Mouse (Mus musculus) cerebellum, postnatal 36 days (tissue): ENCODE measurements at regions not wholly inside any gene's neighbourhood (a gene's known extent, or its start where the extent isn't known, plus 50 kb on each side); places are given as distances from the start of the nearest gene placed in this dataset.
"Not testable (repeated sequence)": the region's sequence is repeated elsewhere in the genome, so short reads cannot be mapped to it uniquely, and the experiment has no call there.

Source experiments
- DNase-seq, 2 experiments: peaks; one replicate each; pipeline ENCODE4 v3.0.0; 2021 to 2022; ENCODE audit warnings: mixed read lengths in 2 of 2

DNA sequence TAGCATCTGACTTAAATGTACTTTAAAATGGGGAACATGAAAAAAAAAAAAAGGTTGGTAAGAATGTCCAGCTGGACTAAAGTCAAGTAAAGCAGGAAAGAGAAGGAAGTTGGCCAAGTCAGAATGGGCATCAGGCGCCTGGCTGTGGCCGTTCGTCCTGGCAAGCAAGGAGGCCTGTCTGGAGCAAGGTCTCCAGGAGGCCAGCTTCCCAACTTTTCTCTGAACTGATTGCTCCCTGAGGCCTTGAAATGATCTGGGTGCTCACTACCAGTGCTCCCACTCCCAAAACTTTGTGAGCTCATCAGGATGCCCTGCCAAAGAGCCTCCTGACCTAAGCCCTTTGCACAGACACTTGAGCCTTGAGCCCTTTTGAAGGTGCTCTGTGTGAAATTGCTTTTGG, 141.7 kb upstream of the Gm21897 start:
- DNase-seq = no peak

DNA sequence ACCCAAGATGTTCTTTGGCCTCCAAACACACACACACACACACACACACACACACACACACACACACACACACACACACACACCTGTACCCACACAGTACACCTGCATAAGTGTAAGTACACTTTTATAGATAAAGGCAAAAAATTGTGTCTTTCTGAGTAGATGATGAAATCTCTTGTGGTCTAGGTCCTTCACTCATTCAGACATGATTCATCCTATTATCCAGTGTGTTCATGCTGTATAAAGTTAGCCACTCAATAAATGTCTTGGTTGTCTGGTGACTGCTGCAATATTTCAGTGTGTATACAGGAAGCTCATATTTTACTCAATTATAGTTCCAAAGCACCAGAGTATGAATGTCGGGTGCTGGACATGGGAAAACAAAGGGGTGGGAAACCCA, 131.5 kb upstream of the Gm21897 start:
- no peak for DNase-seq

DNA sequence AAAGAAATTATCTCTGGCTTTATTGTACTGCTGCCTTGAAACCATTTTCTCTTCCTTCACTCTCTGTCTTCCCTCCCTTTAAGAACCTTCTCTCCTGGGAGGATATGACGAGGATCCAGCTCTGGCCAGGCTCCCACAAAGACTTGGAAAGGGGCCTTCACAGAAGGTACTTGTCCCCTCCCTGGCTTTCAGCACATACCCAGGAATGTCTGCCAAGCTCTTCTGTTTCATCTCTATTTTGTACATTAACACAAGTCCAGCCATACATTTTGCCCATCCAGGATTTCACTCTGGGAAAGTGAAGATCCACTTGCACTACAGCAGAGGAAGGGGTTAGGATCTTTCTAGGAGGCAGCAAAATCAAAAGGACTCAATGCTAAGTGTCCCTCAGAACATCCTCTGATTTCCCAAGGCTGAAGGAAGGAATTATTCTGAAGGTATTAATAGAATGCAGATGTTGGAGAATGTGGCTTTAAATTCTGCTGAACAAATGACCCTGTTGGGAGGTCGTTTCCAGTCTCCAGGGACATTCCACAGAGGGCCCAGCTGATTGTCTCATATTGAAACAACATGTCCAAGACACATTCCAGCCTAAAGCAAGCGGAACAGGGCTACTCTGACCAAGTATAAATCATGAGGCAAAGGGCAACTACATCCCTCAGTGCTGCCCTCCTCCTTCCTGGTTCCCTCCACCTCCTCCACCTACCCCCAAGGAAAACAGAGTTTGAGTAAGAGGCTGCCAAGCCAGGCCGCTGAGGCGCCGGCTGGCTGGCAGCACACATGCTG, 122.1 kb upstream of the Gm21897 start:
- no peak for DNase-seq

DNA sequence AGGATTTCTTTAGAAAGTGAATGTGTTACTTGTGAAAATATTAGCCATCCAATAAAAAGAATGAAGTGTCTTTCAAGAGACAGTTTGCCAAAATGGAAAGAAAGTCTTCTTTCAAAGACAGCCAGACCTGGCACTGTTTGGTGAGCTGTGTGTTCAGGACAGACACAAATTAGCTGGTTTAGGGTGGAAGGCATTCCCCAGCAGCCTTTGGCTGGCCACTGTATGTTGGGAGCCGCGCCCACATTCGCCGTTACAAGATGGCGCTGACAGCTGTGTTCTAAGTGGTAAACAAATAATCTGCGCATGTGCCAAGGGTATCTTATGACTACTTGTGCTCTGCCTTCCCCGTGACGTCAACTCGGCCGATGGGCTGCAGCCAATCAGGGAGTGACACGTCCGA, 121.3 kb upstream of the Gm21897 start:
- not testable (repeated sequence) for DNase-seq

- DNase-seq = no peak
These were observed 120.4 kb upstream of the Gm21897 start for GRCm38 (mm10) chr16:15196855-15197254.

- DNase-seq = no peak
These were observed 101.3 kb upstream of the Gm21897 start for GRCm38 (mm10) chr16:15215921-15216320.

GRCm38 (mm10) chr16:15220961-15221547, 96.2 kb upstream of the Gm21897 start:
- DNase-seq = no peak

DNA sequence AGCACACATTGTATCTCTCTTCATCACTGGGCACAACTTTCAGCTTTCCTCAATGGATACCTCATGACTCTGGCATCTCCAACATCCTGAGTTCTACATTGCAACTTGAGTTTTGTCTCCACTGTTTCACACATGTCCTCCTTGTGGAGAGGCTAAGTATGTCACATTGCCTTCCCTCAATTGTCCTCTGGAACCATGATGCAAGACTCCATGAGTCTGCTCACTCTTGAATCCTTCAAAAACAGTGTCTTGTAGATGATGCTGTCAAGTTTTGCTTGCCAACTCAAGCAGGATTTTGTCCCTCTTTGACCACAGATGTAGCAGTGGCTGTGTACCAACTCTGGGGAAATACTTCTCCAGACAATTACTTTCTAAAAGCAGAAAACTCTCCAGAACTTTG, 79.4 kb upstream of the Gm21897 start:
- DNase-seq = no peak

- no peak for DNase-seq
These were observed 78.8 kb upstream of the Gm21897 start for GRCm38 (mm10) chr16:15238449-15238848.

- no peak for DNase-seq
These were observed 67.1 kb upstream of the Gm21897 start for GRCm38 (mm10) chr16:15250186-15250585.

- DNase-seq = no peak
These were observed 65.6 kb upstream of the Gm21897 start for GRCm38 (mm10) chr16:15251686-15252085.

- no peak for DNase-seq
These were observed 64.5 kb upstream of the Gm21897 start for GRCm38 (mm10) chr16:15252666-15253347.

DNA sequence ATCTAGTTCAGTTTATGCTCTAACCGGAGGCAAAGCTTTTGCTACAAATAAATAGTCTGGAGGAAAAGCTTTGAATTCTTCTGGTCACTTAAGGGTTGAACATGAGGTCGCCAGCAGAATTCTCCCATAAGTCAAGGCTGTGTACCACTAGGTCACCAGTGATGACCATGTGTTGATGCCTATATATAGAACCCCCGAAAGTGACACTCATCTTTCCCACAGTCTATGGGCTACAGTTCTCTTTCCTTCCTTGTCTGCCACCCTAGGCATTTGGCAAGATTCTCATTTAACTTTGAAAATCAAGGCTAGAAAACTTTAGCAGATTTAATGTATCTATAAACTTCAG, 63.9 kb upstream of the Gm21897 start:
- DNase-seq = no peak

DNA sequence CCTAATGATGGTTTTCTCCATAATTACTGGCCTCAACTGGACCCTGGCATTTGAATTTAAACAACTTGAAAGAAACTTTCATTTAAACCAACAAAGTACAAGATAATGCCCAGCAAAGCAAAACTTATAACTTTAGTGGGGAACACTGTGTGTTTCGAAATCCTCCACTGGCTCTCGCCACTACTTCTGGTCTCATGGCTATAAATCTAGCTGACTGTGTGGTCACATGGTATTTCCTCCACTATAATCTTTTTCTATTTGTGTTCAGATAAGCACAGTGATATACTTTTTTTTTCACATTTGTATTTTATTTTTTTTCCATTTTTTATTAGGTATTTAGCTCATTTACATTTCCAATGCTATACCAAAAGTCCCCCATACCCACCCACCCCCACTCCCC, 62.6 kb upstream of the Gm21897 start:
- no peak for DNase-seq

GRCm38 (mm10) chr16:15259474-15259873, 57.8 kb upstream of the Gm21897 start:
- DNase-seq = no peak

GRCm38 (mm10) chr16:15260069-15260468, 57.2 kb upstream of the Gm21897 start:
- no peak for DNase-seq
